Mouse (Mus musculus) granulocyte monocyte progenitor cell, adult 5-6 weeks (primary cell): ENCODE measurements around the gene Myt1l. TPM values are rescaled to one million over a fixed set of nuclear protein-coding genes. Genes with fewer than 3 reads are reported as not detected.

ENCODE experiments used
- ATAC-seq: replicated peaks from 2 replicates; pipeline ENCODE4 v1.8.0; 2016; ENCODE audit warnings: mild to moderate bottlenecking, moderate TSS enrichment, inconsistent platforms; ENCODE audit not compliant: poor library complexity, severe bottlenecking
- total RNA-seq, 2 experiments: library from RNA; stranded (forward) in 1 of 2; stranded (reverse) in 1 of 2; fragments of 200-712, 200-1000 nt in 1 of 2; fragments of >200 nt in 1 of 2; fragmentation: Nextera tagmentation in 1 of 2; gene quantifications; 2 replicates each; pipeline ENCODE4 v1.2.3; 2014 to 2017

Gene Myt1l
- not detected in 2 replicates for total RNA-seq (2014; fragmentation: Nextera tagmentation)
- total RNA-seq (2017), result not detected in 2 replicates

DNA sequence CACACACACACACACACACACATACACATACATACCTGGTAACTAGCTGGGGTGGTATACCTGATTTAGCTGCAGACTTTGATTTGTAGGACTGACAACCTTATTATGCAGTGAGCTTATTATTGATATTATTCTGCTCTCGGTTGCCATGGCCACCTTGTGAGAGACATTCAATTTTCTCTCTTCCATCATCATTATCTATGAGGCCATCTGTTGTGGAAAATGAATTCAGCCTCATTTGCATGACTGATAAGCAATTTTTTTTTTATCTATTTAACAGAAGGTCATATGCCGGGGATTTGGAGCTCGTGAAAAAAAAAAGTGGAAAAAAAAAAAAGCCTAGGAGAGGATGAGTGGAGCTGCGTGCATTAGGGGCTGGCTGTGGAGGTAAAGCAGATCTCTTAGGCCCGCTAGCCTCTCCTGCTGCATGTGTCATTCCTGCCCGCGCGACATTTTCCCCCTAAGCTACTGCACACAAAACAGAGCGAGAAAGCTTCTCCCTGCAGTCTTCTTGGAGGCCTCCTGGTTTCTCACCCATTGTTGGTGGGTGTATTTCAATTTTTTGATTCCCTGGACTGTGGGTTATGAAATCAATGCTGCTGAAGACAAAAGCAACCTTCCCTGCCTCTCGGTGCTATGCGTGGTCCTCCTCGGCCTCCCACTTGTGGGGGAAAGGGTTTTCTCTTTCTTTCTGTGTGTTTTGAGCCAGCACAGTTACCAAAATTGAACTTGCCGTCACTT, at the start of gene Myt1l:
TSS of gene Myt1l (plus strand) at position 354 of the 741 bp plus-strand sequence.
- no peak for ATAC-seq

DNA sequence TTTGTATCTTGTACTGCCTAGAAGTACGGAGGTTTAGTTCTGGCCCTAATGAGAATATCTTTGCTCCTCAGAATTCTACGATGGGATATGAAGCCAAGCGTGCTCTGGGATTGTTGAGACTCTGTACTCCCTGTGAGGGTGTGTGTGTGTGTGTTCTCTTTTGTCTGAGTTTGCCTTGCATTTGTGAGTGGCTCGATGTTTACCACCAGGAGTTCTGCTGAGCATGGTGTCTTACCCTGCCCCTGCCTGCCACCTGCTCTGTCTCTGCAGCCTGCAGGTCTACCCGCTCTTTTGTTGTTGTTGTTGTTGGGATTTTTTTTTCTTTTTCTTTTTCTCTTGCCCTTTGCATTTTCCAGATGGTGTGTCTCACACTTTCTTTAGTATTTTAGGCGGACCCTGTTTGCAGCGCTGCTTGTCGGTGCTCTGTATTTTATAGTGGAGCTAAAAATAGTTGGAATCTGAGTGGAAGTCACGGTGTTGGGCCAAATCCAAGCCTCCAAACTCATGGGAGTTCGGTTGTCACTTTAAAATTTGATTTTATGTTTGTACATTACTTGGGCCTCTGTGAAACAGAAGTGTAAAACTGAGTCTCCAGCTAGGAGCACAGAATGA, 41.7 kb upstream of the Myt1l start:
- no peak for ATAC-seq

DNA sequence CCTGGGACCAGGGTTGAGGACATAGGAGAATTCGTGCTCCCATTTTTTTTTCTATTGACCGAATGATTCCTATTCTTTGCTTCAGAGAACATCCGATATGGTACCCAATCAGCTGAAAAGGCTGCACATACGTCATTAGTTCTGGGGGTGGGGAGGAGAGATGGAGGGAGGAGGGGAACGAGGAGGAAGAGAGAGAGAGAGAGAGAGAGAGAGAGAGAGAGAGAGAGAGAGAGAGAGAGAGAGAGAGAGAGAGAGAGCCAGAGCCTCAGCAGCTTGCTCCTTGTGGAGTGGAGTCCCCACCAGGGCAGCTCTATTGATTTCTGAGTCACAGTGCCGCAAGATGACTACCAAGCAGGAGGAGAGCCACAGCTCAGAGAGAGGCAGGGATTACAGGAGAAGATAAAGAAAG, 1.9 kb upstream of the Myt1l start:
- no peak for ATAC-seq

DNA sequence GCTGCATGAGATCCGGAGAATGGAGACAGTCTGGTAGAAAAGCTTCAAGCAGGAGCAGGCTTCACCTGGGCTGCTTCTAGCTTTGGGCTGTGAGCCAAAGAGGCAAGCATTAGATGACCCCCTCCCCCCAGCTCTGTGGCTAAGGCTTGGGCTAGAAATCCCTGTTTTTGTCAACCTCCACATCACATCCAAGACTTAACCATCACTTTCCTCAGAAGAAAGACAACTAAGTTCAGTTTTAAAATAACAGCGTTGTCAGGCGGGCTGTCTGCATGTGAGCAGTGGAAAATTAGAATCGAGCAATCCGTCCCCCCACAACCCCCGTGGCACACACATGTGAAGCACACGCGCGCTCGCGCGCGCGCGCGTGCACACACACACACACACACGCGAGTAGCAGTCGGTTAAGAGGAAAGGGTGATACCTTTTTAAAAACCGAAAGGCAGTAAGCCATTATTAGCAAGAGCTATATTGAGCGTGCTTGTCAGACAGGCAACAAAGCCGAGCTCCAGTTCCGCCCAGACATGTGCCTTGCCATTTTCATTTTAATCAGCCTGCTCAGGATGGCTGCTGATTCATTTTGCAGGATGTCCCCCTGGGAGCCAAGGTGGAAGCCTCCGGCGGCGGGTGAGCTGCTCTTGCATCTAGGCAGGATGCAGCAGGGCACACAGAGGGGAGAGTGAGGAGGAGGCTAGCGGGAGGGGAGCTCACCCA, 979 bp upstream of the Myt1l start:
- ATAC-seq, result no peak

DNA sequence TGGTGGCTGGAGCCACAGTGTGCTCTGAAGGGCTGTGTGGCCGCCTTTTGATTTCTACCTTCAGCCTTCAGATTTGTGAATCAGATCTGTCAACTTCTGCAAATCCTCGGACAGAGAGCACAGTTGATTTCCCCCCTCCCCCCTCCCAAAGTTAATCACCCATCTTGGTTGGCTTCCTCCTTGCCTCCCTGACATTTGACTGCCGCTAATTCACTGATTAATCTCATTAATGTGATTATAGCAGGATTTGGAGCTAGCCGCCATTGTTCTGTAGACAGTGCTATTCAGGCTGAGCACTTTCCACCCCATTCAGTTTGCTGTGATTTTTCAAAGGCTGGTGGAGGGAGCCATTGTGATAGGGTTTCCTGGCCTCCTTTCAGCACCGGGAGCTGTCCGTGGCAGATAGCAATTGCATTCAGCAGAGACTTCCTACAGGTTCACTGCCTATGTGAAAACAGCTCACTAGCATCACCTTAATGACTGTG, 2.1 kb downstream of the Myt1l start:
- no peak for ATAC-seq

DNA sequence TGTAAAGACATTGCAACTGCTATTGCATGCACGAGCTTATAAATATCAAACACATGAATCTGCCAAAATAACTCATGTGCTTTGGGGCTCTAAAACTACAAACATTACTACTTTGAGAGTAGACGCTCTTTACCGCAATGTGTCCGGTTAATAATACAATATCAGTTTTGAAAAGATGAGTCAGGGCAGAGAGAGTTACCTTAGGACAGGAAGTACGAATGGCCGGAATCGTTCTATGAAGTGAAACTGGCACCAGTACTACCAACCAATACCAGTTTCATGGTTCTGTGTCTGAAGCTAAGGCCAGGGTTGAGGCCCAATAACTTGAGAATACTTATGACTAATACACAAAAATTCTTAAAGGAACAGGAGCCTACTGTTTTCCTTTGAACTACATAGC, 2.6 kb downstream of the Myt1l start:
- ATAC-seq, result no peak

DNA sequence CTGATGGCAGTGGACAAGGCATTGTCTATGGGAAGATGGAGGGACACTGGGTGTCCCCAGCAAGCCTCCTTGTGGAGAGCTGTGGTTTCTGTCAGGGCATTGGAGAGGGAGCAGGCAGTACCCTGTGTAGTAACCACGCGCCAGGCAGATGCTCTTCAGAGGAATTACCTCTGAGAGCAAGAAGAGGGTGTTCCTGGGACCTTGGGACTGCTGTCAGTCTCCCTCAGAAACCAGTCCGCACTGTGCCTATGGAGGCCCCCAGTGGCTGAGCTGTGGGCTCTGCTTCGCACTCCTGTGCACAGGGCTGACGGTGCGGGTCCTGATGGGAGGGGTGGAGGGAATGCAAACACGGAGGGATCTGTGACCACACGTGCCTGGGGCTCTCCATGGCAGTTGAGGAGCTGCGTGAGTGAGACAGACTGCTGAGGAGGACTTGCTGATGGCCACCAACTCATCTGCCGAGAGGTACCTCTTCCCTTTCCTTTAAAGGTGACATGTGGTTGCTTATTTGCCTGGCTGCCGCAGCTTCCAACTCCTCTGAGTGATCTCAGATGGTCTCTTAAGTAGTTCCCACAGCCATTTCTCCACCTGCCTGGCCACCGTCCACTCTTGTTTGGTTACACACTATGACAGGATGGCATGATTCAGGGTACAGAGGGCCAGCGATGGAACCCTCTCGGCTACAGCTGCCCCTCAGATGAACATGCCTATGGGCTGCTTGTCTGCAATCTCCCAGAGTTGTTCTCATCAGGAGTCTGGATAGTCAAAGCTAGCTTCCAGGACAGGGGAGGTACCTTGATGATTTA, 5.1 kb downstream of the Myt1l start:
- no peak for ATAC-seq

DNA sequence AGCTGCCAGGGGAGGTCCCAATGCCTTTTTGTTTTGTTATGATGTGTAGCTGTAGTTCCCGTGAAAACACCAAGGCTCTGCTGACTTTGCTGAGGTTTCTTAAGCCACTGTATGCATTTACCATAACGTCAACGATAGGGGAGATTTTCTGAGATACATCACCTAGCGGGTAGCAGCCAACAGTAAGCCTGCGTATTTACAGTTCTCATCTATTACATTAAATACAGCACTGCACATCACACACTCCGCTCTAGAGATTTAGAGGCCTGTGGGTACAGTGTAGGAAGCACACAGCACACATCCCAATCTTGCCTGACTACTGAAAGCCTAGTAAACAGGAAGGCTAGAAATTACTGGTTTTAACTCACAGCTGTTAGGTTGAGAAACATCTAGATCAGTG, 6.1 kb downstream of the Myt1l start:
- no peak for ATAC-seq

DNA sequence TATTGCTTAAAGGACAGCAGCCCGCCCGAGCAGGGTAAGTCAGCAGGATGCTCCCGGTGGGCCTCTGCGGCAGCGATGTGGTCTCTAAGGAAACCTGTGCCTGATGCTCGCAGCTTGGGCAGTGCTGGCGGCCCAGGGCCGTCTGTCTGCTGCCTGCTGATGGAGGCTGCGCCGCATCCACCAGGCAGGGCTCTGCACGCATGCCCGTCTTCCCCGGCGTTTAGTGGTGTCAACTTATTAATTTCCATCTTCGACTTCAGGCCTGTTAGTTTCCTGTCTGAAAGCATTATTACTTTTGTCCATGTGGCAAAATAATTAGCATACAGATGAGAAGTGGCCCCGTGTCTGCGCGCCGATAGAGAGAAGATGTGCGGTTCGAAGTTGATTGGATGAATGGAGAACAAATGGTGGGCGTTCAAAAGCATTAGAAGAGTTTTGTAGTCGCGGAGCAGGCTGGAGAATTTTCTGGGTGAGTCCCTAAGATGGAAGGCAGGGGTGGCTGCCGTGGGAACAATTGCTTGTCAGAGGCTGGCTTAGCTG, 6.6 kb downstream of the Myt1l start:
- no peak for ATAC-seq

DNA sequence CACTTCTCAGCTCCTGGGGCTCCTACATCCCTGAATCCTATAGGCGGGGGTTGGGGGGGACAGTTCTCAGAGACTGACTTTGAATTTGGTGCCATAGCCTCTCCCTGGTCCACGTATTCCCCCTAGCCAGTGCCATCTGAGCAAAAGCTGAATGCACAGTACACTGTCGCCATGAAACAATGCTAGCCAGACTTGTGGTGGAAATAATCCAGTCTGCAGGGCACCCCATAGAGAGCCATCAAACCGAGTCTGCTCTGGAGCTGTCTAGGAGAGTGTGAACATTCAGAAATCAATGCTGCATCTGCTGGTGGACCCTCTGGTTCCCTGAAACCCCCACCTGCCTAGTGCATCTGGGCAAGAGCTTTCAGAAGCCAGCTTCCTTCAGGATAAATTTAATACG, 9.7 kb downstream of the Myt1l start:
- no peak for ATAC-seq

DNA sequence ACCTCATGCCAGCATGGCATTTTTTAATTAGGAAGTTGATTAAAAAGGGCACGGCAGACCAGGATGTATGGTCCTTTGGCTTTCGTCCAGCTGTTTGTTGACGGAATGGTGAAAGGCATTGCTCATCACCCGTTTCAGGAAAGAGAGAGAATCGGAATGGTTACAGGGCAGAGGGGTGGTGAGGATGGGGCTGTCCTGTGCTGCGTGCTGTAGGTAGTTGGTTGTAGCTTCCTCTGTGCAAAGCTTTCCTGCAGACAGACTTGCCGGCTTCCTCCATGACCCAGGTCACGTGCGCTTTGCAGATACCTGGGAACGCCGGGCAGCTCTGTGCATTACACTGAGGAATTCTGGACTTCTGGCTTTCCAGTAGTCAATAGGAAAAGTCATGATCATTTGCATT, 10.3 kb downstream of the Myt1l start:
- no peak for ATAC-seq

DNA sequence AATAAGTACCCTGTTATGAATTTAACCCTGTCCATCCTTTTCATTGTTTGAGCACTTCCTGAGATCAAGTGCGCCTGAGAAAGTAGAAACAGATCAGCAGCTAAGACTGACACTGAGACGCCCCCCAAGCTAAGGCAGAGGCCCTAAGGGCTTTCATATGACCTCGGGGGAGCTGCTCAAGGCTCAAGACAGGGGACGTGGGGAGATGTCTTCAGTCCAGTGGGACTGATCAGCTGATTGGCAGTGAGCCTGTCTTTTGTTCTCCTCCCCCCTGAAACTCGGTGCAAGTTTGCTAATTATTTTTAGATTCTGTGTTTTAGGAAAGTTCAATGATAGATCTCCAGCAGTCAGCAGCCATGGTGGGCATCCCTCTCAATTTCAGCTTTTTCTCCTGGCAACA, 10.9 kb downstream of the Myt1l start:
- no peak for ATAC-seq

DNA sequence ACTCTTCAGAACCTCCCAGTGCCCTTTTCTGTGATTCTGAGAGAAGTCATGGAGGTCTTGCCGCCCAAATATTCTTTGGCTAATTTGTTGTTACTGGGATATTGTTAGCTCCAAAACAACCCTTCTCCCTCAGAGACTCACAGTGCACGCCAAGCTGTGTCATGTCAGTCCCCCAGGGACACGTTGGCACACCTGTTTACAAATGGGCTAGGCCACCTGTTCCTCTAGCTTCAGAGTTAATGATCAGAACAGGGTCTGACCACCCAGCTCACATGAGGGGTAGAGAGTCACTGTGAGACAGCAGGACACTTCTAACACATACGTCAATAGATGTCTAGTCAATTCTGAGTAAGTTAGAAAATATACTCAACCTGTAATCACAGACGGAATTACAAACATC, 12.6 kb downstream of the Myt1l start:
- no peak for ATAC-seq

DNA sequence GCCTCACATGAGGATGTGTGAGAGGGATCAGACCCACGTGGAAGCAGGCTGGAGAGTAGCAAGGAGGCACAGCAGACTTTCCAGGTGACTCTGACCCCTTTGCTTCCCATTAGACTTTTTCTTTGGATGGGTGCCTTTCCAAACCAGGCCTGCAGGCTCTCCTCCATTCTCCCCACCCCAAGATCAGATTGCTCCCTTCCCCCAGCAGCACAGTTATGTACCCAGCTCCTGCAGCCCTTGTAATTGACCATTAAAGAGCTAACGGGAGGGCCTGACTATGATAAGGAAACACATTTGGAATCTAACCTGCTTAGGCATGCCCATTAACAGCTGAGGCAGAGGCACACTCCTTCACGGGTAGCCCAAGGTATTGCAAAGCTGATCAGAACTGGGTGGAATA, 17.9 kb downstream of the Myt1l start:
- no peak for ATAC-seq

DNA sequence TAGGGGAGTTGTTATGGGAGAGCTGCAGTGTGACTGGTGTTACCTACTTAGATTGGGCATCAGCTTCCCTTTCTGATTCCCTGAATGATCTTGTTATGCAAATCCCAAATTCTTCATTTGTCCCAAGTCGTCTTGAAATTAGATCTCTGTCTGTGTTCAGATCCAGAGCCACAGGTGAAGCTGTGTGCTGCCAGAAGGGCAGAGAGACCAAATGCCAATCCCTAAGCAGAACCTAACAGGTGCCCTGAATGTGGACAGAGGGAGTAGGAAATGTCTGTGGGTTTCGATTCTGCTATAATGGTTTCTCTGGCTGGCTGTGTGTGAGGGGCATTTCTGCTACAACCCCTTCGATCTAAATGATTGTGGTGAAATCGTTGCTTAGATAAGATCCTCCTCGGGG, 18.9 kb downstream of the Myt1l start:
- no peak for ATAC-seq

DNA sequence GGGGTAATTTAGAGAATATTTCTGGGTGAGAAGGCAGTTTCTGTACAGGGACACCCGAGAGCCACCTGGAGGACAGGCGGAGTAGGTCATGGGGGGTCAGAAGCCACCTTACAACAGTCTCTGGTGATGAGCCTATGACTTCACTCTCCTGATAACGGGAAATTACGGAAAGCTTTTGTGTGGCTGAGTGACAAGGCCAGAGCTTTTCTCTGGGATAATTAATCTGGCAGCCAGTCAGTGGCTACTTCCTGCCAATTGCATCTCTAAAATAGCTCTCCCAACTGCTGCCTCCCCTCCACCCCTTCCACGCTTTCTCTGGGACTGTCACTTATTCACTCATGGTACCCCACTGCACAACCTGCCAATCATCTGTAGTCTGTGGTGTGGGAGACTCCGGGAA, 19.6 kb downstream of the Myt1l start:
- ATAC-seq, result no peak

DNA sequence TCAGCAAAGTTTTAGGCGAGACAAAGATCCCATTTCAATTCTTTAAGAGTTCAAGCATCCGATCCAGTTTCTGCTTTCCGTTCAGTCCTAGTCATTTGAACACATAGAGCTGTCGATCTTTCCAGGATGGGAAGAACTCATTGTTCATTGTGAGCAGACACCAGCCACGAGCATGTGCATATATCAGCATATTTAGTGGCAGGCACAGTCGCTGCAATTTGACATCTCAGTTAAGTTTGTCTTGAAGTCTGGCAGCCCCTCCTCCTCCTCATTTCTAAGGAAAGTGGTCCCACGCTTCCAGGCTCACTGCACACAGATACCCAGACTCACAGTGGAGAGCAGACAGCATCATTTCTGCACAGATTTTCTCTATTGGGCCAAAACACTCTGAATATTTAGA, 25.0 kb downstream of the Myt1l start:
- no peak for ATAC-seq

DNA sequence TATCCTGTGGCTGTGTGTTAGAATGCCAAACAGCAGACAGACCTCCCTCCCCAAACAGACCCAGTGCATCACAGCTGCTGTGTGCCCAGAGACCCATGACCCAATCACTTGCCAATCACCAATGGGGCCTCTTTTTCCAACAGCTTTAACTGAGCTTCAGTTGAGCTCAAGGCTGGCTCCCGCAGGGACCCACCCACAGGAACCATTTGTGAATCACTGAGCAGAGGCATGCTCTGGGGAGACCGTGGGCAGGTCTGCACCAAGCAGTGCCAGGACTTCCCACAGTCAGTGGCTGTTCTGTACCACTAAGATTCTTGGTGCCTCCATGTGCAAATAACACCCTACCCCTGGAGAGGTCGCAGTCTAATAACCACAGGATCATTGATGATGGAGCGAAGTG, 27.5 kb downstream of the Myt1l start:
- ATAC-seq, result no peak

DNA sequence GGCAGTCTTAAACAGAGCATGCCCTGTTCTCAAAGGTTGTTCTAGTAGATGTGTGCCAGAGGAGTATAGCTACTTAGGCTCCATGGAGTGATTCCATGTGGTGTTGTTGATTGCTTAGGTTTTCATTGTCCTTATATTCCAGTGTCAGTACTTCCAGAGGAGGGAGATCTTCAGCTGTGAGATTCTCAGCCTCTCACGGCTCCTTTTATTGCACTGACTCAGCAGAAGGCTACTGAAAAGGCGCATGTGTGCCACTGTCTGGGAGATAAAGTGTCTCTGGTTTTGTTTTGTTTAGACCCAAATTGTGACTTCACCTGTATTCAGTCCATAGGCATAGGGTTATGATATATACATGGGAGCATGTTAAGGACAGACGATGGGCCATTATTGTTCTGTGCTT, 28.2 kb downstream of the Myt1l start:
- no peak for ATAC-seq

DNA sequence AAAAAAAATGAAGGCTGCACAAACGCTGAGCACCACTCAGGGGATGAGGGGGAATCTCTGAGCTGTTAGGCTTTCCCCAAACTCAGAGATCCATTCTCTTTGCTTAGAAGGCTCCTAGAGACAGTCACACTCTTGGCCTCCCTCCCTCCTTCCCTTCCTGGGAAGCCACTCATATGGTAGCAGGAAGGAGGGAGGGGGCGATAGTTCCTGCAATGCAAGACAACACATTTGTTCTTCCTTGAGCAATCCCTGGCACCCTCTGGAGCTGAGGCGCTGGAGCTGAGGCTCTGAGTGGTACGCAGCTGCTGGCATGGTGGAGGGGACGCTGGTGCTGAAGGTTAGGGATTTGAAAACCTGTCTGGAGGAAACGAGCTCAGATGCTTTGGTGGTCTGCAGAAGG, 28.7 kb downstream of the Myt1l start:
- no peak for ATAC-seq
